ENCODE assay signal across 27 mouse cellular contexts in genomic region chr11:65097526-65098070, GRCm38 (mm10).
DNase-seq lines count a peak whose midpoint lies in the region; ATAC-seq lines count a peak whose summit lies in the region.
"Had no signal": no experiment of that assay in that cellular context is flagged by ENCODE, and none has a peak within 500 bp of the region (broad histone marks: within the 10 kb centered on the region; RNA-seq: fewer than 3 reads in every experiment).

No protein-coding gene starts in this region.

- 71% methylated on average over 4 of the region's 4 CpGs for WGBS in kidney, embryonic 15.5 days

- no peak overlapping the region for H3K4me3 ChIP-seq in kidney, embryonic 15.5 days (replicated peaks)
- H3K4me3 ChIP-seq: forebrain, embryonic 10.5 days; forebrain, embryonic 13.5 days; heart, adult 2 months; heart, embryonic 12.5 days; heart, embryonic 15.5 days; hindbrain, embryonic 12.5 days; hindbrain, embryonic 15.5 days; intestine, embryonic 15.5 days had no signal

- no peaks in the 10 kb centered on the region for H3K36me3 ChIP-seq in kidney, embryonic 15.5 days
- H3K36me3 ChIP-seq: forebrain, embryonic 10.5 days; heart, embryonic 12.5 days; heart, embryonic 15.5 days; hindbrain, embryonic 12.5 days; hindbrain, embryonic 15.5 days; intestine, embryonic 15.5 days had no signal

- no peak overlapping the region for H3K4me2 ChIP-seq in kidney, embryonic 15.5 days
- H3K4me2 ChIP-seq: forebrain, embryonic 13.5 days; heart, embryonic 12.5 days; heart, embryonic 15.5 days; hindbrain, embryonic 12.5 days; hindbrain, embryonic 15.5 days; intestine, embryonic 15.5 days had no signal

- DNase-seq in heart, adult 18-20 months, result peak; percentile 24 to 27
- no peak for DNase-seq in heart, adult 9 months (ENCODE audit: low spot score in 2 of 2)
- peak; percentile 25 for DNase-seq in kidney, postnatal 10 days
- peak; percentile 61 for DNase-seq in ZHBTc4 (ENCODE audit: low read depth, low spot score)
- DNase-seq in urinary bladder, postnatal 4 days (ENCODE audit: low spot score in 2 of 2), result no peak
- no peak for DNase-seq in lung, postnatal 10 days
- DNase-seq: adrenal gland, postnatal 10 days; adrenal gland, postnatal 36 days; cerebellum, adult 2 months; cerebellum, postnatal 10 days; cerebellum, postnatal 36 days; embryo, embryonic 11 days; gastrocnemius, postnatal 14 days; heart, adult 2 months; kidney, adult 18-20 months; kidney, adult 9 months had no signal

- H3K4me1 ChIP-seq in kidney, embryonic 15.5 days, result peaks cover 7% of the 10 kb centered on the region
- H3K4me1 ChIP-seq: forebrain, embryonic 10.5 days; forebrain, embryonic 13.5 days; hindbrain, embryonic 15.5 days; intestine, embryonic 15.5 days had no signal

- no peaks in the 10 kb centered on the region for H3K9me3 ChIP-seq in kidney, embryonic 15.5 days (replicated peaks)
- H3K9me3 ChIP-seq: forebrain, embryonic 10.5 days; forebrain, embryonic 13.5 days; heart, embryonic 12.5 days; heart, embryonic 15.5 days; hindbrain, embryonic 12.5 days; hindbrain, embryonic 15.5 days; intestine, embryonic 15.5 days had no signal

- no peaks in the 10 kb centered on the region for H3K27me3 ChIP-seq in kidney, embryonic 15.5 days
- H3K27me3 ChIP-seq: forebrain, embryonic 13.5 days; heart, embryonic 12.5 days; heart, embryonic 15.5 days; hindbrain, embryonic 12.5 days; hindbrain, embryonic 15.5 days; intestine, embryonic 15.5 days; Patski had no signal

- H3K27ac ChIP-seq in kidney, embryonic 15.5 days, result no peak overlapping the region
- H3K27ac ChIP-seq: forebrain, embryonic 10.5 days; forebrain, embryonic 13.5 days; heart, adult 2 months; heart, embryonic 15.5 days; hindbrain, embryonic 12.5 days; hindbrain, embryonic 15.5 days; intestine, embryonic 15.5 days had no signal

- no peak overlapping the region for H3K9ac ChIP-seq in kidney, embryonic 15.5 days
- H3K9ac ChIP-seq: forebrain, embryonic 13.5 days; heart, embryonic 12.5 days; heart, embryonic 15.5 days; hindbrain, embryonic 12.5 days; hindbrain, embryonic 15.5 days; intestine, embryonic 15.5 days had no signal

- ATAC-seq in kidney, embryonic 15.5 days (replicated peaks; ENCODE audit: low FRiP score), result no peak
- ATAC-seq: CD4-positive, CD25-positive, alpha-beta regulatory T cell, adult 4 months; forebrain, embryonic 13.5 days; forebrain, embryonic 16.5 days; intestine, embryonic 15.5 days; Patski had no signal

Comparison
In these comparisons a context has a peak if more than half of its experiments do, and no peak if none do; other contexts are left out.
1. DNase-seq: peak in heart, adult 18-20 months (2 of 2), kidney, postnatal 10 days (single experiment) and ZHBTc4 (single experiment); none in heart, adult 9 months (0 of 2), urinary bladder, postnatal 4 days (0 of 2) and lung, postnatal 10 days (single experiment).